Mouse (Mus musculus): ENCODE measurements at regions not wholly inside any gene's neighbourhood (a gene's known extent, or its start where the extent isn't known, plus 50 kb on each side); places are given as distances from the start of the nearest gene placed in this dataset.

GRCm38 (mm10) chr12:7382455-7382854 lies 595.0 kb upstream of the Apob start:
- peak; percentile 5 to 12 for DNase-seq (ENCODE audit: low spot score in 2 of 2)
- intact Hi-C loops (cut with DNase I): no loop called here

DNA sequence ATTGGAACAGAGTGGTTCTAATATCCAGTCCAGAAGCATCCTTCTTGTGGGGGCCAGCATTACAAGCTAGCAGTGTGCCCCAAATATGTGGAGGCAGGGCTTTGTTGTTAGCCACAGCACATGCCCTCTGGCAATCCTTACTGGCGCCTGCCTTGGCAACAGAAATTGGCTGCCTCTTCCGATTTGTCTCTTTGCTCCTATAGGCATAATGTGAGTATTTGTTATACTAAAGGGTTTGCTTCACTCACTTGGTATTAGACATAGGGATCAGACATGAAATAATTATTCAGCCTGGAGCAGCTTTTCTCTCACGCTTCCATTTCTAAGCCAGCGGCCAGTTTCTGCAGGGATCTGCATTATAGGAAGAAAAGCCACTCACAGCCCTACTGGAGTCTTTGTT lies 573.6 kb upstream of the Apob start:
- intact Hi-C loops (cut with DNase I): no loop called here
- DNase-seq (ENCODE audit: low spot score in 2 of 2): no peak

DNA sequence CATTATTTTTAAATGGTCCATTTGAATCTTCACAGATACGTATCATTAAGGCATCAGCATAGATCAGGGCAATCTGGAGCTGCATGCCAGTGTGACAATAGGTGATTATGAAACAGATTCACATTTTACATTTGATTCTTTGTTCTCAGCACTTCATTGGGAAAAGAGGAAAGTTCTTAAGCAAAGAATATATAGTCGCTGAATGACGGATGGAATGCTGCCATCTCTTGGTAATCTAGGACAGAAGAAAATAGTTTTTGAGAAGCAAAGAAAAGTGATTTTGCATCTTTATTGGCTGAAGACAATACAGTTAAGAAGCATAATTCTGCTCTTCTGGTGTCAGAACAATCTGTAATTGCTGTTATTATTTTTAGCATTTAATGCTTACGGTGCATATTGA lies 565.6 kb upstream of the Apob start:
- no peak for DNase-seq (ENCODE audit: low spot score in 2 of 2)
- intact Hi-C loops (cut with DNase I): no loop called here

- DNase-seq (ENCODE audit: low spot score in 2 of 2): no peak
- intact Hi-C loops (cut with DNase I): no loop called here
Observed at GRCm38 (mm10) chr12:7420276-7420675, 557.2 kb upstream of the Apob start.

- intact Hi-C loops (cut with DNase I): no loop called here
- DNase-seq (ENCODE audit: low spot score in 2 of 2): peak; percentile 5 to 27
Observed at GRCm38 (mm10) chr12:7421826-7422540, 555.5 kb upstream of the Apob start.

GRCm38 (mm10) chr12:7430981-7431380 lies 546.5 kb upstream of the Apob start:
- DNase-seq (ENCODE audit: low spot score in 2 of 2): no peak
- intact Hi-C loops (cut with DNase I): no loop called here

DNA sequence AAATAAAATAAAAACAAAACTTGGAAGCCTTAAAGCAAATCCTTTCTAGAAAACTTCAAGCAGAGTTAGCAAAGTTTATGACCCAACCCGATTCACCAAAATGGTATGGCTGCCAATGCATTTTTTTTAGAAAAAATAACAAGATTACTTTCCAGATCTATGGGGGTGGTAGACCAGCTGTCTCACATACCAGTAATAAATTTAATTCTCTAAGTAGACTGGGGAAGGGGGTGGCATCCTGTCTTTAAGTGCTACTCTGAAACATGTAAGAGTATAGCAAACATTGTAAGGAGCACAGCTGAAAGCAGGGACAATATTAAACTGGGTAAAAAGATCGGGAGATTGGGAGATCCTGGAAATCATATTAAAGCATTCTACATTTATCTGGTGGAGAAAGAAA lies 532.2 kb upstream of the Apob start:
- DNase-seq (ENCODE audit: low spot score in 2 of 2): no peak
- intact Hi-C loops (cut with DNase I): no loop called here

DNA sequence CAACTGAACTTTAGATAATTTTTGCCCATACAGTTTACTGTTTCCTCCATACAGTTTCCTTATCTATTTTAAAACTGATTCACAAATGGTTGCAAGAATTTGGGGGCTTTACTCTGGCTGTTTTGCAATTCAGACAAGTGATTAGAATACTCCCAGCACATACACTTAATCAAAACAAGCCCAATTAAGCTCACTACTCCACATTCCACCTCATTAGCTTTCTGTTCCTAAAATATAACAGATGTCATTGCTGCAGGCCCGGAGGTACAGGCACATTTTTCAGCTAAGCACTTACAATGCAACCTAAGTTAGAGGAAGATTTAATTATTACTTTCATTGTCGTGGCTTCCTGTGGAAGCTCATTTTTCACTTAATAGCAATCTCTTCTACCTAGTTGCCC lies 526.9 kb upstream of the Apob start:
- intact Hi-C loops (cut with DNase I): no loop called here
- DNase-seq (ENCODE audit: low spot score in 2 of 2): no peak

GRCm38 (mm10) chr12:7457036-7457435 lies 520.4 kb upstream of the Apob start:
- DNase-seq (ENCODE audit: low spot score in 2 of 2): no peak
- intact Hi-C loops (cut with DNase I): no loop called here

- DNase-seq (ENCODE audit: low spot score in 2 of 2): no peak
- intact Hi-C loops (cut with DNase I): no loop called here
Observed at GRCm38 (mm10) chr12:7457544-7457943, 519.9 kb upstream of the Apob start.

GRCm38 (mm10) chr12:7464947-7465346 lies 512.5 kb upstream of the Apob start:
- intact Hi-C loops (cut with DNase I): no loop called here
- DNase-seq (ENCODE audit: low spot score in 2 of 2): no peak

GRCm38 (mm10) chr12:7512579-7513248 lies 464.7 kb upstream of the Apob start:
- intact Hi-C loops (cut with DNase I): no loop called here
- no peak for DNase-seq (ENCODE audit: low spot score in 2 of 2)

GRCm38 (mm10) chr12:7537389-7537788 lies 440.1 kb upstream of the Apob start:
- DNase-seq (ENCODE audit: low spot score in 2 of 2): no peak
- intact Hi-C loops (cut with DNase I): no loop called here

GRCm38 (mm10) chr12:7543281-7543981 lies 434.0 kb upstream of the Apob start:
- intact Hi-C loops (cut with DNase I): loop anchor here (10.0 kb wide), 1 partner anchor 231 kb away; no protein-coding TSS in a partner anchor
- no peak for DNase-seq (ENCODE audit: low spot score in 2 of 2)

GRCm38 (mm10) chr12:7548759-7549158 lies 428.7 kb upstream of the Apob start:
- no peak for DNase-seq (ENCODE audit: low spot score in 2 of 2)
- intact Hi-C loops (cut with DNase I): loop anchor here (10.0 kb wide), 1 partner anchor 226 kb away; no protein-coding TSS in a partner anchor

DNA sequence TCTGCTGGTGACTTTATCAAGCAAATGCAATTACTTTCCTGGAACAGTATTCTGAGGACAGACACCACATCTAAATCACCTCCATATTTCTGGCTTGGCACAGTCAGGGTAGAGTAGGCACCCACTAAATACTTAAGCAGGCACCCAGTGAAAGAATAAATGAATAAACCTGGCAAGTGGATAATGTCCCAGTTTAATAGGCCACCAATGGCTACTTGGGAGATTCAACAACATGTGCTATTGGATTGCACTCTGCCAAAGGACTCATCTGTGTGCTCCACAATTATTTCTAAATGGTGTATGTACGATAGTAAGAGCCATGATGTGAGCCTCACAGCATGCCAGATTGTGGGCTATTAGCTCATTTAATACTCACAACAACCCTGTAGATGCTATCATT lies 417.2 kb upstream of the Apob start:
- DNase-seq (ENCODE audit: low spot score in 2 of 2): no peak
- intact Hi-C loops (cut with DNase I): no loop called here

DNA sequence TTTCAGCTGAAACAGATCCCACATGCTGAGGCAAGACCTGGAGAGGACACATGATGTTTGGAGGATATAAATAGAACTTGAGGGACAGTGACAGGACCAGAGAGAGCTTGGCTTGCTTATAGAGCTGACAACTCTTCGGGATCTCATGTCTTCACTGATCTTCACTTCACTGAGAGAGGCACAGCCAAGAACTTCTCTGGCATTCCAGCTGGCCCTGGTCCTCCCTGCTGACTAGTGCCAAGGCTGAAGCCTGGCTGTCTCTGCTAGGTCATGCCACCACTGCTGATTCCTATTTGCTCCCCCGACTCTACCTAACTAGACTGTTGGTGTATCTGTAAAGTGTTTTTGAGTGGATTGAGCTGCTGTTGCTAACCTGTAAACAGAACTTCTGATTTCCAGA lies 401.4 kb upstream of the Apob start:
- no peak for DNase-seq (ENCODE audit: low spot score in 2 of 2)
- intact Hi-C loops (cut with DNase I): no loop called here

DNA sequence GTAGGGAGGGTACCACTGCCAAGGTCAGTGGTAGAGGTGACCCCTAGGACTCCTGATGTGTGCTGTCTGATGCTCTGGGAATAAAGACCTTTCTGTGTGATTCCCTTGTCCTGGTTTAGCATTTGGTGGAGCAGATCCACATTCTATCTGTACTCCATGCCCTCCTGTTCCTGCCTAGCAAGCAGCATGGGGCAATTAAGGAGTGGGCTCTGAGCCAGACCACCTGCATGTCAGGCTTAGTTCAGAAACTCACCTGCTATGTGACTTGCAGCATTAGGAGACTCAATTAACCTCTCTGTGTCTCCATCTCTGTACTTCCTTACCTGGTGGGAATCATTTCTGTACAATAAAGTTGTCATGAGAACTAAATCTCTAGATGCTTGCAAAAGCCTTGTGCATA lies 389.9 kb upstream of the Apob start:
- intact Hi-C loops (cut with DNase I): no loop called here

DNA sequence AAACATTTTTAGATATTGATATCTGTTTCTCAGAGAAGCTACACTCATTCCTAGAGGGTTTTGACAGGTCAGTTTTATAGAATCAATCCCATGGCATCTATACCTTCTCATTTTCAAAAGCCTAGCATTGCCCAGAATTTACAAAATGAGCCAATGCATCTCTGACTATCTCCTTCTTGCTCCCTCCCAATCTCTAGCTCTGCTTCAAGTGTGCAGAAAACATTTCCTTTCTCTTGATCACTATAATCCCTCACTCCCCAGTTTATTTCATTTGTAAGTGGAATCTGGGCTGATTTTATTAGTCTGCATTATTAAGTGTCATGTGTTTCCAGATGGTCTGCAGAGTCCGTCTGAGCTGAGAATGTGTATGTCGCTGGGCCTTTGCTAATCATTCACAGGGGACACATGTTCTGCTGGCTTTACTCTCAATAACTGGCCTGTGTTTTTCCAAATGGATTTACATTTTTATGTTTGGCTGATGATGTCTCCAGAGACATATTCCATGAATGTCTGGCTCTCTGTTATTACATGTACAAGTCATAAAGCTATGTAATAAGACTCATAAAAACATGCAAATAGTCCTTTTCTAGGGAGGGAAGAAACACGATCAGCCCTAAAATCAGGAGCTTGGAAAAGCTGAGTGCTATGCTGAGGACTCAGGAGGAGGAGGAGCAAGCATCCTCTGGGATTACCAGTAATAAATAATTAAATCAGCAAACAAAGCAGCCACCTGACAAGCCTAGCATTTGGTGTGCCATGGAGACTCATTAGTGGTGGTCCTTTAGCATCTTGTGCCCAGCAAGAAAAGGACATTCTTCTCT lies 366.0 kb upstream of the Apob start:
- no peak for DNase-seq (ENCODE audit: low spot score in 2 of 2)
- intact Hi-C loops (cut with DNase I): no loop called here

More for the DNA sequence above, 389.9 kb upstream of the Apob start:
- DNase-seq (ENCODE audit: low spot score in 2 of 2): no peak

Data from left cerebral cortex, postnatal 36 days (tissue).